Mouse (Mus musculus) embryonic facial prominence, embryonic 10.5 days (tissue): ENCODE measurements around the gene Kcng1. TPM values are rescaled to one million over a fixed set of nuclear protein-coding genes. Genes with fewer than 3 reads are reported as not detected.

Source experiments
- DNase-seq: peaks from one replicate; pipeline ENCODE4 v3.0.0-alpha.2; 2017; ENCODE audit warnings: low spot score
- H3K27ac ChIP-seq: fragments of 300-500 bp; sonication (generic); replicated peaks from 2 replicates; pipeline ENCODE4 v1.5.1; 2016; ENCODE audit warnings: mild to moderate bottlenecking
- H3K27me3 ChIP-seq: fragments of 300-500 bp; sonication (generic); replicated peaks from 2 replicates; pipeline ENCODE4 v1.6.1; 2016; ENCODE audit warnings: low read depth, mild to moderate bottlenecking; ENCODE audit not compliant: poor library complexity, severe bottlenecking
- H3K36me3 ChIP-seq: fragments of 300-500 bp; sonication (generic); replicated peaks from 2 replicates; pipeline ENCODE4 v1.6.1; 2016; ENCODE audit warnings: mild to moderate bottlenecking, moderate library complexity
- H3K4me1 ChIP-seq: fragments of 300-500 bp; sonication (generic); 2 replicates; pipeline ENCODE4 v1.6.1; 2016
- H3K4me3 ChIP-seq: fragments of 300-500 bp; sonication (generic); 2 replicates; pipeline ENCODE4 v1.5.1; 2016; ENCODE audit warnings: mild to moderate bottlenecking, moderate library complexity
- H3K9me3 ChIP-seq: fragments of 300-500 bp; sonication (generic); 2 replicates; pipeline ENCODE4 v1.6.1; 2016; ENCODE audit warnings: mild to moderate bottlenecking
- WGBS: fragments of 180-500 bp; shearing (Covaris S2); methylation state at CpG from one replicate; pipeline ENCODE4 v1.1.7; 2016; 5-methylcytosine and 5-hydroxymethylcytosine counted together
- polyA plus RNA-seq: library from polyadenylated mRNA; unstranded; fragments of >200 nt; fragmentation: Nextera tagmentation; extraction: Ambion mirVana; gene quantifications from 2 replicates; pipeline ENCODE4 v1.2.1, GENCODE M21; 2016

The Kcng1 gene
- polyA plus RNA-seq, 1 experiment from 2014 or later, result 1.2 TPM

DNA sequence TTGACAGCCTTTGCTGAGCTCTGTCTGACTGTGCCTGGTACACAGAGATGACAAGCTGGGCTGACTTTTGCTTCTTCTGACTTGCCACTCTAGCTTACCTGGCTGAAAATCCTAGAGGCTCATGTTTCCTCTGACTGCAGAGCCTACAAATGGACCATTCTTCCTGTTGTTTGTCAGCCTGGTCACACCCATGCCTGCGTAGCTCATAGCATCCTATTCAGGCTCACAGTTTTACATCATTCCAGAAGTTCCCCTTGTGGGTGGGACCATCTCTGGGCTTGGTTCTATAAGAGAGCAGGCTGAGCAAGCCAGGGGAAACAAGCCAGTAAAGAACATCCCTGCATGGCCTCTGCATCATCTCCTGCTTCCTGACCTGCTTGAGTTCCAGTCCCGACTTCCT lies 8.3 kb upstream of the Kcng1 start:
- Histone ChIP-seq H3K4me1 (peaks cover 21% of the 10 kb centered on the region), H3K4me3 (no peak overlapping the region), H3K27me3 (peaks cover 37% of the 10 kb centered on the region), H3K36me3 (no peaks in the 10 kb centered on the region), H3K27ac (no peak overlapping the region), H3K9me3 (peaks cover 6% of the 10 kb centered on the region; the same call in 1 of the 2 replicates)
- WGBS, result 78% methylated on average over 2 of the region's 2 CpGs
- DNase-seq, result no peak

DNA sequence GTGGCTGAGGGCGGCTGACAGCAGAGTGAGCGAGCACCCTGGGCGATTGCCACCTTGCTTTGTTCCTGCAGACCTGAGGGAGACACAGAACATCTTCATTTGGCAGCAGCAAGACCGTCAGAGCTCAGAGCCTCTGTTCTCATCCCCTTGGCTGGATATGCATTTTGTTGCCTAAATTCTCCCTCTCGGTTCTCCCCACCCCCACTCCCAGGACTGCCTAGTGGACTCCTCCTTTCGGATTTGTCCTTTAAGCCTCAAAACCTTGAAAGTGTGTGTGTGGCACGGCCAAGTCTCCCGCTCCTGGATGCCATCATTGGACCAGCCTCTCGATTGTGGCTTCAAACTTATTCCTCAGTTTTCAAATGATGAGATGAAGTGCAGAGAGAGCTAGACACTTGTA lies 7.5 kb upstream of the Kcng1 start:
- H3K4me3 ChIP-seq, result no peak overlapping the region
- H3K4me1 ChIP-seq, result peaks cover 21% of the 10 kb centered on the region
- H3K27me3 ChIP-seq, result peaks cover 40% of the 10 kb centered on the region
- 58% methylated on average over 9 of the region's 9 CpGs for WGBS
- peaks cover 6% of the 10 kb centered on the region; the same call in 1 of the 2 replicates for H3K9me3 ChIP-seq
- no peaks in the 10 kb centered on the region for H3K36me3 ChIP-seq
- H3K27ac ChIP-seq, result no peak overlapping the region
- no peak for DNase-seq

GRCm38 (mm10) chr2:168286987-168287386 lies 5.5 kb upstream of the Kcng1 start:
- Histone ChIP-seq H3K36me3 (no peaks in the 10 kb centered on the region), H3K27ac (no peak overlapping the region), H3K4me3 (no peak overlapping the region), H3K9me3 (peaks cover 6% of the 10 kb centered on the region; the same call in 1 of the 2 replicates), H3K27me3 (peaks cover 45% of the 10 kb centered on the region), H3K4me1 (peaks cover 14% of the 10 kb centered on the region)
- DNase-seq, result no peak
- WGBS, result 21% methylated on average over 3 of the region's 3 CpGs

DNA sequence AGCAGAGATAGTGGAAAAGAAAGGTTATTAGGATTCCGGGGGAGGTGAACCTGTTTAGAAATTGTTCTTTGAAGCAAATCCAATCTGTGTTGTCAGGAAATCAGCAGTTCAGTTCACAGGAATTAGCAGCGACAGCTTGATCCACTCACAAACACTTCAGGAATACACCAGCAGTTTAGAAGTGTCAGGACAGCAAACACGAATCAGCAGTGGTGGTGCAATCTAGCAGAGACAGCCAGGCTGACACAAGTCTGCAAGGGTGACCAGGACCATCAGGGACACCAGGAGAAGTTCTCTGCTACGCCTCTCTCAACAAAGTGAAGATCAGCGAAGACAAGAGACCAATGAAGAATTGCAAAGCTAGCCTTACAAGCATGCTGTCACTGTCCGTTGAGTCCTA lies 3.6 kb upstream of the Kcng1 start:
- Histone ChIP-seq H3K36me3 (no peaks in the 10 kb centered on the region), H3K9me3 (no peaks in the 10 kb centered on the region; the same call in 1 of the 2 replicates), H3K4me1 (peaks cover 29% of the 10 kb centered on the region), H3K4me3 (no peak overlapping the region), H3K27ac (no peak overlapping the region), H3K27me3 (peaks cover 64% of the 10 kb centered on the region)
- 90% methylated on average over 6 of the region's 6 CpGs for WGBS
- DNase-seq, result no peak

DNA sequence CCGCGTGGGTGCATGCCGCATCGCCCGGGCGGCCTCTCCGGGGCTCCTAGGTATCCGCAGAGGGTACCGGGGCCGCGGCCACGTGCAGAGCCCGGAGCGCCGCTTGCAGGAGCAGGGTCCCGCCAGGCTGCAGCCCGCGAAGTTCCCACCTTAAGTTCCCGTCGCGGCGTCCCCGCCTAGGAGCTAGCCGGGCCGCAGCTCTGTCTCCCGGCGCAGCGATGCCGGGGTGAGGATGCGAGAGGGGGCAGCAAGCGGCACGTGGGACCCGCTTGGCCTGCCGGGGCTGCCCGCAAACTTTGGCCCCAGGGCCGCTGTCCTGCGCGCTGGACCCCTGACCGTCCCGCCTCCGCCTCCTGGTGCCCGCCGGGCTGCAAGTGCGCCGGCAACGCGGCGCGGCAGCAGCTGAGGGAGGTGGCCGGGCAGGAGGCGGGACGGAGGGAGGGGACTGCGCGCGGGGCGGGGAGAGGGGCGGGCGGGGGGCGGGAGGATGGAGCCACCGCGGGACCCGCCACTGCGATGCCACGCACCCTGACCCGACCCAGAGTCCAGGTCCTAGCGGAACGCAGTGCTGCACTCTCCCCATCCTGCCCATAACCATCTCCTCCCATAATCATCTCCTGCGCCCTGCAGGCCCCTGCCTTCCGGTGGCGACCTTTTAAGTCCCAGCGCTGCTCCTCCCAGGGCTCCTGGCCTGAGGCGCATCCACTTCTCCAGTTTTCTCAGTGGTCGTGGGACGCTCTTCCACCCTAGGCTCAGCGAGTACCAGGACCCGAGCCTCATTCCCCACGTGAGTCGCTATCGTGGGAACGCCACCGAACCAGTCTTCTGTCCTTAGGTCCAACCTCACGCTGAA lies 581 bp downstream of the Kcng1 start:
- Histone ChIP-seq H3K27ac (peak overlapping the region; percentile 72), H3K4me3 (peak overlapping the region; percentile 70), H3K27me3 (peaks cover 95% of the 10 kb centered on the region), H3K4me1 (peaks cover 39% of the 10 kb centered on the region), H3K36me3 (no peaks in the 10 kb centered on the region), H3K9me3 (no peaks in the 10 kb centered on the region; the same call in 1 of the 2 replicates)
- DNase-seq, result peak; percentile 84
- under 1% methylated on average over 81 of the region's 82 CpGs for WGBS

DNA sequence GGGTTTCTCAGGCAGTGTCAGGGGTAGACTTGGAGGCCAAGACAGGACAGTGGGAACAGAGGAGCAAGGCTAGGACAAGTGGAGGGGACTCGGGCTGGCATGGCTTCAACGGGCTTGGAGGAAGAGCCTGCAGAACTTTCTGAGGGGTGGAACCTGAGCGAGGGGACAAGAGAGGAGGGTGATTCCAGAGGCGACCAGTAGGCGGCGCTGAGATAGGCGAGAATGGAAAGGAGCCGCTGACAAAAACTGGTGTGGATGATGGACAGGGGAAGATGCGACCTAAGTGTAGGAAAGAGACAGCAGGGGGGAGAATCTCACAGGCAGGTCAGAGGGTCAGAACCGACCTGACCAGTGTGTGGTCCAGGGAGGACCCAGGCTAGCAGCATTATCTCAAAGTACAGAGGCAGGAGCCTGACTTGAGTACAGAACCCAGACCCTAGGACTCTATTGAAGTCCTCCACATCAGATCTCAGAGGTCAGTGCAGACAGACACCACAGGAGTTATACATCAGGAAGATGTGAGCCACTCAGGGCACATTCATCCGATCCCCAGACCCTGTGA lies 7.1 kb downstream of the Kcng1 start:
- Histone ChIP-seq H3K4me3 (no peak overlapping the region), H3K4me1 (peaks cover 14% of the 10 kb centered on the region), H3K36me3 (no peaks in the 10 kb centered on the region), H3K9me3 (no peaks in the 10 kb centered on the region), H3K27ac (no peak overlapping the region), H3K27me3 (peaks cover 75% of the 10 kb centered on the region)
- DNase-seq, result peak; percentile 77
- 10% methylated on average over 11 of the region's 11 CpGs for WGBS

DNA sequence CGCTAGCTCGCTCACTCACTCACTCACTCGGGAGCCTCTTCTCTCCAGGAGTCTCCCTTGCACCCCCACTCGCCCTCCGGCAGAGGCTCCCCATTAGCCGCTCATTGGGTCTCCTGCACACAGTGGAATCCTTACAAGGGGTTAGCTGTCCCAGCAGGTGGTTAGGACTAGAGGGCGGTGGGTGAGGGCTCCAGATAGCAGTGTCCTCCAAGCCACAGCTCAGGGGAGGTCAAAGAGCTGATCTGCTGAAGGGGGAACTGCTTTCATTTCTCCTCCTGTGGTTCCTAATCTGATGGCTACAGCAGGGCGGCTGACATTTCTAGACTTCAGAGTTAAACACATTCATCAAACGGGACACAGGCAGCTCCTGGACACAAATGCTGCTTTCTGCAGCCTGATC lies 8.1 kb downstream of the Kcng1 start:
- no peak for DNase-seq

DNA sequence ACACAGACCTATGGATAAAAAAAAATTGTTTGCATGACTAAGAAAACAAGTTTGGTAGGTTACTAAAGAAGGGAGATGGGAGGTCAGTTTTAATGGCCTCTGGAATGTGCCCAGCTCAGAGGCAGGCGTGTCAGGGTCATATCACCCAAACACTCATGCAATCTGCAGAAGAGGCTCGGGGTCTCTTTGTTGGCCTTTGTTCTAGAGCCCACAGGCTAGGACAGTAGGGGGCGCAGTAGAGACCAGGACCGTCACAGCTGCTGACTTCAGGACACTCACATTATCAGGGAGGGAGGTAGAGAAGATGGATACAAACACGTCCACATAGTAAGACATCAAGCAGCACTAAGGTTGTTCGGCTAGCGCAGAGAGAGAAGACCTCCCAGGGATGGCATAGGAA lies 13.5 kb downstream of the Kcng1 start:
- H3K4me1 ChIP-seq, result 0 out of 2 replicates have a peak, but pooled peaks cover 5% of the 10 kb centered on the region
- peak; percentile 70 for DNase-seq
- H3K4me3 ChIP-seq, result peak overlapping the region; percentile 33
- H3K9me3 ChIP-seq, result no peaks in the 10 kb centered on the region
- peaks cover 35% of the 10 kb centered on the region for H3K27me3 ChIP-seq
- H3K27ac ChIP-seq, result no peak overlapping the region
- WGBS, result 38% methylated on average over 7 of the region's 7 CpGs
- H3K36me3 ChIP-seq, result no peaks in the 10 kb centered on the region

More for the DNA sequence above, 8.1 kb downstream of the Kcng1 start:
- Histone ChIP-seq H3K9me3 (no peaks in the 10 kb centered on the region), H3K4me3 (no peak overlapping the region), H3K27ac (no peak overlapping the region), H3K27me3 (peaks cover 72% of the 10 kb centered on the region), H3K4me1 (peaks cover 15% of the 10 kb centered on the region), H3K36me3 (no peaks in the 10 kb centered on the region)
- WGBS, result 44% methylated on average over 9 of the region's 9 CpGs

GRCm38 (mm10) chr2:168260900-168261299 lies 20.6 kb downstream of the Kcng1 start:
- Histone ChIP-seq H3K27me3 (peaks cover 32% of the 10 kb centered on the region), H3K27ac (no peak overlapping the region), H3K36me3 (no peaks in the 10 kb centered on the region), H3K4me3 (no peak overlapping the region), H3K4me1 (peaks cover 5% of the 10 kb centered on the region; the same call in 1 of the 2 replicates), H3K9me3 (no peaks in the 10 kb centered on the region)
- WGBS, result 92% methylated on average over 10 of the region's 10 CpGs
- no peak for DNase-seq

GRCm38 (mm10) chr2:168260124-168260523 lies 21.4 kb downstream of the Kcng1 start:
- 80% methylated on average over 3 of the region's 3 CpGs for WGBS
- no peak for DNase-seq
- Histone ChIP-seq H3K36me3 (no peaks in the 10 kb centered on the region), H3K27ac (no peak overlapping the region), H3K9me3 (no peaks in the 10 kb centered on the region), H3K27me3 (peaks cover 32% of the 10 kb centered on the region), H3K4me1 (peaks cover 5% of the 10 kb centered on the region; the same call in 1 of the 2 replicates), H3K4me3 (no peak overlapping the region)

- no peak overlapping the region for H3K27ac ChIP-seq
- DNase-seq, result no peak
- H3K4me1 ChIP-seq, result peaks cover 9% of the 10 kb centered on the region
- H3K9me3 ChIP-seq, result no peaks in the 10 kb centered on the region
- H3K27me3 ChIP-seq, result peaks cover 29% of the 10 kb centered on the region
- H3K4me3 ChIP-seq, result no peak overlapping the region
- WGBS, result 90% methylated on average over 8 of the region's 8 CpGs
- H3K36me3 ChIP-seq, result no peaks in the 10 kb centered on the region
Observed at GRCm38 (mm10) chr2:168259046-168259445, 22.5 kb downstream of the Kcng1 start.

- WGBS, result 87% methylated on average over 4 of the region's 4 CpGs
- H3K27me3 ChIP-seq, result peaks cover 15% of the 10 kb centered on the region
- no peaks in the 10 kb centered on the region for H3K36me3 ChIP-seq
- no peak overlapping the region for H3K27ac ChIP-seq
- no peak overlapping the region for H3K4me3 ChIP-seq
- H3K9me3 ChIP-seq, result no peaks in the 10 kb centered on the region
- peaks cover 16% of the 10 kb centered on the region for H3K4me1 ChIP-seq
- no peak for DNase-seq
Observed at GRCm38 (mm10) chr2:168257188-168257587, 24.3 kb downstream of the Kcng1 start.

GRCm38 (mm10) chr2:168256506-168256905 lies 25.0 kb downstream of the Kcng1 start:
- no peak for DNase-seq
- H3K4me3 ChIP-seq, result no peak overlapping the region
- peaks cover 8% of the 10 kb centered on the region for H3K27me3 ChIP-seq
- WGBS, result 89% methylated on average over 3 of the region's 3 CpGs
- no peaks in the 10 kb centered on the region for H3K36me3 ChIP-seq
- peaks cover 16% of the 10 kb centered on the region for H3K4me1 ChIP-seq
- H3K9me3 ChIP-seq, result no peaks in the 10 kb centered on the region
- no peak overlapping the region for H3K27ac ChIP-seq
